Mouse (Mus musculus) urinary bladder, postnatal 4 days (tissue): ENCODE data around the gene Cad.
"Not testable (repeated sequence)": the region's sequence is repeated elsewhere in the genome, so short reads cannot be mapped to it uniquely, and the experiment has no call there.

Source experiments
- DNase-seq, 2 experiments: peaks; one replicate each; pipeline ENCODE4 v3.0.0; 2021 to 2022; ENCODE audit warnings: low spot score in 2 of 2

Cad gene

GRCm38 (mm10) chr5:31054261-31055215 is at the start of gene Cad:
Gene Cad (plus strand): TSS chr5:31054780.
- peak; percentile 92 to 95 for DNase-seq

GRCm38 (mm10) chr5:31012737-31013136 is 41.8 kb upstream of the Cad start:
- DNase-seq: no peak

GRCm38 (mm10) chr5:31015913-31016312 is 38.7 kb upstream of the Cad start:
- no peak for DNase-seq

GRCm38 (mm10) chr5:31021790-31022189 is 32.8 kb upstream of the Cad start:
- DNase-seq: not testable (repeated sequence)

GRCm38 (mm10) chr5:31022690-31023089 is 31.9 kb upstream of the Cad start:
- DNase-seq: no peak

- no peak for DNase-seq
These were observed 31.3 kb upstream of the Cad start for GRCm38 (mm10) chr5:31023254-31023653.

GRCm38 (mm10) chr5:31024641-31025040 is 29.9 kb upstream of the Cad start:
- no peak for DNase-seq

- no peak for DNase-seq
These were observed 23.7 kb upstream of the Cad start for GRCm38 (mm10) chr5:31030926-31031325.

GRCm38 (mm10) chr5:31031508-31031907 is 23.1 kb upstream of the Cad start:
- DNase-seq: no peak

GRCm38 (mm10) chr5:31034669-31035068 is 19.9 kb upstream of the Cad start:
- DNase-seq: no peak

- DNase-seq: not testable (repeated sequence)
These were observed 18.0 kb upstream of the Cad start for GRCm38 (mm10) chr5:31036556-31036955.

- DNase-seq: no peak
These were observed 16.3 kb upstream of the Cad start for GRCm38 (mm10) chr5:31038171-31038845.

- no peak for DNase-seq
These were observed 8.2 kb upstream of the Cad start for GRCm38 (mm10) chr5:31046416-31046815.

GRCm38 (mm10) chr5:31047074-31047473 is 7.5 kb upstream of the Cad start:
- no peak for DNase-seq

GRCm38 (mm10) chr5:31047848-31048762 is 6.5 kb upstream of the Cad start, which contains the start of gene Atraid:
Gene Atraid (plus strand): TSS chr5:31048312.
- peak; percentile 98 to 99 for DNase-seq

GRCm38 (mm10) chr5:31048763-31049641 is 5.6 kb upstream of the Cad start, which contains the start of gene Slc5a6:
Gene Slc5a6 (minus strand): TSS chr5:31048924.
- no peak for DNase-seq

GRCm38 (mm10) chr5:31050427-31050826 is 4.2 kb upstream of the Cad start:
- no peak for DNase-seq

- DNase-seq: not testable (repeated sequence)
These were observed 852 bp upstream of the Cad start for GRCm38 (mm10) chr5:31053728-31054127.

GRCm38 (mm10) chr5:31055216-31056140 is 898 bp downstream of the Cad start:
- no peak for DNase-seq
